In the genomic region with DNA sequence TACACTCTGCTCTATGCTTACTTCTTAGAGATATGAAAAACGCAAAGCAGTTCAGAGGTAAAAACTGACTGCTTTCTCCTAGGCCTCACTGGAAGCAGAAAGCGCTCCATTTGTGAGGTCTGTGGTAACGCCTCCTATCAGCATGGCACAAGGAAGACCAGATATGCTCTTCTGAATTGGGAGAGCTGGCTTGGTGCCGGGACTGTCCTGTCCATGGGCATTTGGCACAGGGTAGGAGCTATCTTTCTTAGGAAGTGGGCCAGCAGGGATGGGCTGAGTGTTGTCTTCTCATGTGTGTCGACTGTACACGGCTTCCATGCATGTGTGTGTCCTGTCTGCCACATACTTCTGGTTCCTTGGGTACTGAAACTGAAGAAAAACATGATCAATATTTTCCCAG, we compare ENCODE assay signal across 15 mouse cellular contexts.
A peak's percentile ranks its signal among the peaks of the same experiment; 100 is the strongest.
DNase-seq lines count a peak whose midpoint lies in the region.
"Had no signal": no experiment of that assay in that cellular context is flagged by ENCODE, and none has a peak within 500 bp of the region (broad histone marks: within the 10 kb centered on the region; RNA-seq: fewer than 3 reads in every experiment).

No protein-coding gene starts in this region.

- peak; percentile 13 for DNase-seq in heart, postnatal 4 days
- DNase-seq in heart, adult 11 months: no peak
- peak; percentile 34 for DNase-seq in ovary, adult 18-20 months (ENCODE audit: low spot score)
- no peak for DNase-seq in ovary, postnatal 10 days (ENCODE audit: low spot score)
- DNase-seq in testis, postnatal 10 days (ENCODE audit: low spot score): peak; percentile 60
- no peak for DNase-seq in retina, embryonic 14.5 days (ENCODE audit: low spot score)
- DNase-seq: adrenal gland, adult 2 months; adrenal gland, postnatal 14 days; cerebellum, adult 11-12 months; cerebellum, adult 8-10 months; cerebellum, postnatal 36 days; embryo, embryonic 11 days; gastrocnemius, postnatal 25 days; heart, adult 2 months; heart, postnatal 14 days had no signal

Comparison
In these comparisons a context has a peak if more than half of its experiments do, and no peak if none do; other contexts are left out.
1. DNase-seq: peak in heart, postnatal 4 days (single experiment), ovary, adult 18-20 months (single experiment) and testis, postnatal 10 days (single experiment); none in heart, adult 11 months (single experiment), ovary, postnatal 10 days (single experiment) and retina, embryonic 14.5 days (single experiment).